9 mouse cellular contexts compared by ENCODE assay signal in genomic region chr2:158139628-158140027, GRCm38 (mm10). TPM values are rescaled to one million over a fixed set of nuclear protein-coding genes. Genes with fewer than 3 reads are reported as not detected.
DNase-seq lines count a peak whose midpoint lies in the region; ATAC-seq and TF ChIP-seq lines count a peak whose summit lies in the region.
"Had no signal": no experiment of that assay in that cellular context is flagged by ENCODE, and none has a peak within 500 bp of the region (broad histone marks: within the 10 kb centered on the region; RNA-seq: fewer than 3 reads in every experiment).

No protein-coding gene starts in this region.

- DNase-seq in left cerebral cortex, adult 18-20 months (ENCODE audit: low spot score in 2 of 2) = peak; percentile 7 to 41
- DNase-seq in left cerebral cortex, postnatal 10 days (ENCODE audit: extremely low spot score in 1 of 2, low spot score in 2 of 2) = no peak
- peak; percentile 93 for DNase-seq in brain, embryonic 14.5 days (ENCODE audit: low read depth)
- peak; percentile 72 to 89 for DNase-seq in heart, adult 2 months
- DNase-seq in layer of hippocampus, postnatal 10 days (ENCODE audit: low spot score in 2 of 2) = peak; percentile 23 to 44
- peak; percentile 66 to 84 for DNase-seq in lung, postnatal 4 days

- TF ChIP-seq EP300 in heart, adult 2 months (IDR thresholded peaks at IDR 0.05; ENCODE audit: insufficient read depth, low read depth, low read length) = peak; percentile 81

- intact Hi-C loops in left cerebral cortex, postnatal 10 days (cut with DNase I) = loop anchor here (5.0 kb wide), 1 partner anchor 32 kb away; no protein-coding TSS in a partner anchor
- intact Hi-C loops in heart, adult 2 months (cut with DNase I) = no loop called here

- H3K4me3 ChIP-seq in heart, adult 2 months = no peak overlapping the region

- H3K4me1 ChIP-seq in heart, adult 2 months (ENCODE audit: control insufficient read depth, insufficient read depth, low read length) = peaks cover 48% of the 10 kb centered on the region

- peak overlapping the region; percentile 65 for H3K9ac ChIP-seq in heart, adult 2 months (ENCODE audit: low read depth, low read length)

- WGBS in heart, adult 2 months = 27% methylated on average over 7 of the region's 7 CpGs

- TF ChIP-seq POLR2A in brain, embryonic 14.5 days (IDR thresholded peaks at IDR 0.05; ENCODE audit: borderline replicate concordance, extremely low read depth, insufficient read depth, insufficient read length, poor library complexity, severe bottlenecking) = no peak
- TF ChIP-seq POLR2A in heart, adult 2 months (IDR thresholded peaks at IDR 0.05; ENCODE audit: insufficient read depth, low read depth, low read length) = peak; percentile 67

- TF ChIP-seq CTCF in brain, embryonic 14.5 days (IDR thresholded peaks at IDR 0.05; ENCODE audit: borderline replicate concordance, extremely low read depth, insufficient read depth, insufficient read length) = no peak
- TF ChIP-seq CTCF in heart, adult 2 months (IDR thresholded peaks at IDR 0.05) = no peak

- ATAC-seq in inflammation-experienced regulatory T-cells, adult 6 months = no peak
- no peak for ATAC-seq in activated CD4-positive, CD25-positive, alpha-beta regulatory T cell, adult 4 months

- H3K27me3 ChIP-seq in heart, adult 2 months (ENCODE audit: control insufficient read depth, insufficient read depth, low read length) = no peaks in the 10 kb centered on the region

- peaks cover 43% of the 10 kb centered on the region for H3K36me3 ChIP-seq in heart, adult 2 months (ENCODE audit: control insufficient read depth, insufficient read depth, low read length)

- peak overlapping the region; percentile 90 for H3K27ac ChIP-seq in heart, adult 2 months
- H3K27ac ChIP-seq: kidney, postnatal 0 days had no signal

- no peaks in the 10 kb centered on the region for H3K79me2 ChIP-seq in heart, adult 2 months (replicated peaks; ENCODE audit: control insufficient read depth, insufficient read depth, low read length)

RNA-seq across cellular contexts. Expression of gene Tgm2, which starts 6.6 kb away (rescaled TPM):
- 10 to 100 TPM; 10.7 to 10.8 TPM for total RNA-seq in left cerebral cortex, adult 18-20 months (2021)
- 1 to 10 TPM; 6.9 TPM for total RNA-seq in left cerebral cortex, postnatal 10 days (2021)
- polyA plus RNA-seq in brain, embryonic 14.5 days (2012; rRNA removed) = 6.2 and 9.7 TPM in 2 replicates
- total RNA-seq in heart, adult 2 months (2021) = 100 to 1,000 TPM; 270 to 286 TPM
- 155 and 205 TPM in 2 replicates for polyA plus RNA-seq in heart, adult 2 months (2012; rRNA removed)
- 1 to 10 TPM; 5.7 to 6.8 TPM for total RNA-seq in layer of hippocampus, postnatal 10 days (2021)
- polyA plus RNA-seq in inflammation-experienced regulatory T-cells, adult 6 months (2017; shearing (Covaris generic)) = 1 to 10 TPM; 1.2 to 2.6 (median 2.1) TPM
- polyA plus RNA-seq in activated CD4-positive, CD25-positive, alpha-beta regulatory T cell, adult 4 months (2017; shearing (Covaris generic)) = 1 to 10 TPM; 2.1 to 5.4 TPM

Comparison
In these comparisons a context has a peak if more than half of its experiments do, and no peak if none do; other contexts are left out.
1. DNase-seq: peak in left cerebral cortex, adult 18-20 months (2 of 2), brain, embryonic 14.5 days (single experiment), heart, adult 2 months (2 of 2), layer of hippocampus, postnatal 10 days (2 of 2) and lung, postnatal 4 days (2 of 2); none in left cerebral cortex, postnatal 10 days (0 of 2).
2. RNA of gene Tgm2, which starts 6.6 kb away (total RNA-seq): 270 to 286 TPM in heart, adult 2 months; 10.7 to 10.8 TPM in left cerebral cortex, adult 18-20 months, 6.9 TPM in left cerebral cortex, postnatal 10 days and 5.7 to 6.8 TPM in layer of hippocampus, postnatal 10 days; every median in the first group is over 10 times any median in the second.